Mouse (Mus musculus): ENCODE measurements at regions not wholly inside any gene's neighbourhood (a gene's known extent, or its start where the extent isn't known, plus 50 kb on each side); places are given as distances from the start of the nearest gene placed in this dataset.

GRCm38 (mm10) chr11:109039792-109040518 lies 104.2 kb downstream of the E030025P04Rik start:
- DNase-seq (ENCODE audit: low spot score) = no peak

GRCm38 (mm10) chr11:109039060-109039791 lies 104.9 kb downstream of the E030025P04Rik start:
- DNase-seq (ENCODE audit: low spot score) = no peak

- DNase-seq (ENCODE audit: low spot score) = no peak
Observed at GRCm38 (mm10) chr11:109038136-109038535, 106.0 kb downstream of the E030025P04Rik start.

DNA sequence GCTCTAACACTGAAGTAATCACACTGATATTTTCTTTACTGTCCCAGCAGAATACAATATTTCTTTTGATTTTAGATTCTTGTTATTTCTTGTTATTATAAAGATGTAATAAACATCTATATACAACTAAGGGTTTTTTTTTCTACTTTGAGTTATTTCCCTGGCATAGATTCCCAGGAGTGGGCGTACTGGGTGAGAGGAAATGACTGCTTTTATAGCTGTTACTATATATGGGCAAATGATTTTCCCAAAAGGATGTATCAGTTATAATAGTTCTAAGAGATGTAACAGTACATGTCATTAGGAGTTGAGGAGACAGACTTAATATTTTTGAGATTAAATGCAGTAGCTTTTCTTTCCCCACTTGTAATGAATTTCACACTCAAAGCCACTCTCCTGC lies 109.6 kb downstream of the E030025P04Rik start:
- no peak for DNase-seq (ENCODE audit: low spot score)

GRCm38 (mm10) chr11:109034072-109034471 lies 110.1 kb downstream of the E030025P04Rik start:
- no peak for DNase-seq (ENCODE audit: low spot score)

- DNase-seq (ENCODE audit: low spot score) = no peak
Observed at GRCm38 (mm10) chr11:109032729-109033128, 111.4 kb downstream of the E030025P04Rik start.

DNA sequence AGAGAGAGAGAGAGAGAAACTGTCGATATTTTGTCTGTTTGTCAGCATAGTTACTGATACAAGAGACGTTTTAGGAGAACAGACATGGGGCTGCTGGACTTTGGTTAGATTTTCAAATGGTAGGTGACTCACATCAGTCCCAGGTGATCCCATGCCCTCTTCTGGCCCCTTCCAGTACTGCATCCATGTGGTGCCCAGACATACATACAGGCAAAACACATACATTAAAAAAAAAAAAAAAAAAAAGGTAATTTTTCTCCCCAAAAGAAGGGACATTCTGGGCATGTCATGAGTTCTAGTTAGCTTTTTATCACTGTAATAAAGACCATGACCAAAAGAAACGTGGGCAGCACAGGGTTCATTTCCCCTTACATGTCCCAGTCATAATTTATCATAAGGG lies 110.3 kb downstream of the Axin2 start:
- DNase-seq (ENCODE audit: low spot score) = peak; percentile 22

- no peak for DNase-seq (ENCODE audit: low spot score)
Observed at GRCm38 (mm10) chr11:109029894-109030293, 109.7 kb downstream of the Axin2 start.

DNA sequence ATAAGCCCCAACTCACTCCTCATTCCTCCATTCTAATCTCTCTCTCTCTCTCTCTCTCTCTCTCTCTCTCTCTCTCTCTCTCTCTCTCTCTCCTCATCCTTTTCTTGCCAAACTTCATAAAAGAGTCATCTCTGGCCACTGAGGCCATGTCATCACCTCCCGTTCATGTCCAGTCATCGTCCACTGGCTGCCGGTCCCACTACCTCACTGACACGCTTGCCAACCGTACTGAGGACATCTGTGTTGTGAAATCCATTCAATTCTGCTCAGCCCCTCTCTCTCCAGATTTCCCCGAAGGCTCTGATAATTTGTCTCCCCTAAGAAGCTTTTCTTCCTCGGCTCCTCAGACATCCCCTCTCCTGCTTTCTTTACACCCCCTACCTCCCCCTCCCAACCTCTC lies 94.7 kb downstream of the Axin2 start:
- DNase-seq (ENCODE audit: low spot score) = no peak

DNA sequence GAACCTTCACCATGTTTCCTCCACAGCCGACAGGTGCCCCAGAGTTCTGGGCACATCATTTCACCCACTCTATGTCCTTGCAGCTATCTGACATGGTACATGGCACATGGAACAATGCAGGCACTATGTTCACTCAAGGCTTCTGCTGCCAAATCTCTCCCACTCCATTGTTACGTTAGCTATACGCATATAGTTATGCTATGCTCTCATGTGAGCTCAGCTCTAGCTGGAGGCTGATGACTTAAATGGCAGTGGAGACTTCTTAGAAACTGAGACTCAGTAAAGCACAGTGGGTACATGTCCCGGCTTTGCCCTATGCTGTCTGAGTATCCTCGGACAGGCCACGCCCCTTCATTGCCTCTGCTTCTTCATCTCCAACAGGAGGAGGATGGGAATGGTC lies 91.0 kb downstream of the Axin2 start:
- DNase-seq (ENCODE audit: low spot score) = no peak

DNA sequence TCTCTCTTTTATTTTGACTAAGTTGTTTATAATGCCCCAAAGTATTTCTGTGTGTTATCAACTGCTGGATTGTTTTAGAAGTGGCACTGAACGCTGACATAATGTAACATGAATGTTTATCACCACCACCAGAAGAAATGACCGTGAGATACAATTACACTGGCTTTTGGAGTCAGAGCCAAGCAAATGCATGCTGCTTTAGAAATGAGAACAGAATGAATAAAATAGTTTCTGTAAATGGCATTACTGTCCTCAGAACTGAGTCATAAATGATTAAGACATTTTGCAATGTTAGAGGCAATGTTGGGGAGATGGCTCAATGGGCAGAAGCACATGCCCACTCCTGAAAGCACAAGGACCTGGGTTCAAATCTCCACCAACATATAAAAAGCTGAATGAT lies 88.7 kb downstream of the Axin2 start:
- no peak for DNase-seq (ENCODE audit: low spot score)

DNA sequence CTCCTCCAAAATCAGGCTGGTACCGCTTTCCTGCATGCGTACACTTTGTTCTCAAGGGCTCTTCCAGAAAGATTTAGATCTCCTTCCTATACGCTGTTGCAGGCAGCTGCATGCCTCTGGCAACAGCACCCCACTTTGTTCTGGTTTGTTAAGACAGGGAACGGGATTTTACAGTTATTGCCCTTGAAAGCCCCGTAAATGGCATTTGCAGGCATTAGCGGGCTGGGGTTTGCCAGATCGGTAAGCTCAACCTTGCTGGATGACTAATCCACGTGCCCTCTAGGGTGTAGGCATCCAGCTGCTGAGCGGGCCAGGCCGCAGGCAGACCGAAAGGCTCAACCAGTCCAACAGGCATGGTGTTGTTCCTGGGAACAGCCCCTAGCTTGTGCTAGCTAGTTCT lies 85.5 kb downstream of the Axin2 start:
- no peak for DNase-seq (ENCODE audit: low spot score)
